Mouse (Mus musculus) colon, adult 2 months (tissue): ENCODE measurements around the gene Slc22a28. TPM values are rescaled to one million over a fixed set of nuclear protein-coding genes. Genes with fewer than 3 reads are reported as not detected.

Source experiments
- polyA plus RNA-seq: library from polyadenylated mRNA; depleted of rRNA; stranded (reverse); fragments of >200 nt; gene quantifications from 2 replicates; pipeline ENCODE4 v1.2.3, GENCODE M21; 2012; rRNA removed

The Slc22a28 gene
- not detected in 2 replicates for polyA plus RNA-seq

DNA sequence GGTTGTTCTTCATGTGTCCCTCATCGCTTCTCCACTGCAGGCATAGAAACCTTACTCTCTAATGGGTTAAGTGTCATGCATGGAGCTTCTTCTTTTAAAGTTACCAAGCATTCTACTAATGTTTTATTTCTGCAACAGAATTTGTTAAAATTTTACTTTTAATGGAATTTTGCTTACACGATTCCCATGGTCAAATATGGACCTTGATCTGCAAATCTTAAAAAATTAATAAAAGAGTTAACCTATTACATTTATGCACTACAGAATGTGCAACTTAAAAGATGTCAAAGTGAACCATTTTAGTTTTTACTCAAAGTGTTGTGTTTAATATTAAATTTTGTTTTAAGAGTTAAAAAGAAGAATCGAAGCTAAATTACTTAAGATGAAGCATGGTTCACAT lies at the start of gene Slc22a28:
Slc22a28 (minus strand) TSS at position 102 of the 400 bp plus-strand sequence.

Other genes with a start within 250 kb of the Slc22a28 start
- gene Slc22a27, start 166.0 kb downstream of the Slc22a28 start, polyA plus RNA-seq: not detected in 2 replicates
- not detected in 2 replicates for gene Slc22a29, start 86.9 kb upstream of the Slc22a28 start, polyA plus RNA-seq